Mouse (Mus musculus) liver, embryonic 11.5 days (tissue): ENCODE results near the gene Lnx1. TPM values are rescaled to one million over a fixed set of nuclear protein-coding genes. Genes with fewer than 3 reads are reported as not detected.

Source experiments
- ATAC-seq: fragments of 200-750 bp; cut with Nextera tagmentation; replicated peaks from 2 replicates; pipeline ENCODE4 v1.8.0; 2017; ENCODE audit warnings: moderate number of reproducible peaks, mild to moderate bottlenecking, moderate TSS enrichment, moderate library complexity; ENCODE audit not compliant: low FRiP score
- DNase-seq: peaks from one replicate; pipeline ENCODE4 v3.0.0-alpha.2; 2017; ENCODE audit warnings: low spot score
- H3K27ac ChIP-seq: fragments of 300-500 bp; sonication (generic); 2 replicates; pipeline ENCODE4 v1.5.1; 2014; ENCODE audit warnings: mild to moderate bottlenecking, low read depth, low read length, control low read depth
- H3K27me3 ChIP-seq: fragments of 300-500 bp; sonication (generic); replicated peaks from 2 replicates; pipeline ENCODE4 v1.6.1; 2014; ENCODE audit warnings: low read length, mixed read lengths; ENCODE audit not compliant: control insufficient read depth, insufficient read depth
- H3K36me3 ChIP-seq: fragments of 300-500 bp; sonication (generic); 2 replicates; pipeline ENCODE4 v1.6.1; 2014; ENCODE audit warnings: mild to moderate bottlenecking, low read length, moderate library complexity, mixed read lengths; ENCODE audit not compliant: control insufficient read depth, insufficient read depth
- H3K4me1 ChIP-seq: fragments of 300-500 bp; sonication (generic); replicated peaks from 2 replicates; pipeline ENCODE4 v1.6.1; 2014; ENCODE audit warnings: low read length, mixed read lengths; ENCODE audit not compliant: control insufficient read depth, insufficient read depth
- H3K4me2 ChIP-seq: fragments of 300-500 bp; sonication (generic); 2 replicates; pipeline ENCODE4 v1.6.1; 2014; ENCODE audit warnings: mild to moderate bottlenecking, control low read depth, moderate library complexity
- H3K4me3 ChIP-seq: fragments of 300-500 bp; sonication (generic); 2 replicates; pipeline ENCODE4 v1.5.1; 2014; ENCODE audit warnings: low read depth, low read length, control low read depth
- H3K9ac ChIP-seq: fragments of 300-500 bp; sonication (generic); 2 replicates; pipeline ENCODE4 v1.6.1; 2014; ENCODE audit warnings: low read depth, low read length, control low read depth
- H3K9me3 ChIP-seq: fragments of 300-500 bp; sonication (generic); 2 replicates; pipeline ENCODE4 v1.6.1; 2016; ENCODE audit warnings: low read length, inconsistent platforms, mixed read lengths; ENCODE audit not compliant: control insufficient read depth
- WGBS: fragments of 180-500 bp; shearing (Covaris S2); extraction: QIAGEN DNeasy Blood & Tissue Kit; methylation state at CpG from one replicate; pipeline ENCODE4 v1.1.7; 2014; 5-methylcytosine and 5-hydroxymethylcytosine counted together
- polyA plus RNA-seq: library from polyadenylated mRNA; unstranded; fragments of >200 nt; fragmentation: Nextera tagmentation; extraction: Ambion mirVana; gene quantifications from 2 replicates; pipeline ENCODE4 v1.2.1, GENCODE M21; 2014

Lnx1 gene
- polyA plus RNA-seq, 1 experiment from 2014 or later: 0.52 TPM

DNA sequence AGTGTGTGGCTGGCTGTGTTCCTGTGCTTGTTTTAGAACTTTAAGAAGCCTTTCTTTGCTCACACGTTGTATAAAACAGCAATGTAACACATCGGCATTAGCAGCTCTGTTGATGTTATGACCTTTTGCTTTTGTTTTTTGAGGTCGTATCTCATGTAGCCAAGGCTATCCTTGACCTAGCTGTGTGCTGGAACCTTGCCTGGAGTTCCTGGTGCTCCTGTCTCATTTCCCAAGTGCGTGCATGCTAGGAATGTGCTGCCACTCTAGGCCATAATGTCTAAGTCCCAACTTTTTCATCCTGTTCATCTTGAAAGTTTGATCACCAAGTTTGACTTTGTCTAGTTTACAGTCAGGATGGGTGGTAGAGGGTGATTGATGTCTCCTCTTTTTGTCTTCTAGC is 157.1 kb downstream of the Lnx1 start:
- H3K27ac ChIP-seq: no peak overlapping the region
- H3K36me3 ChIP-seq: peaks cover 17% of the 10 kb centered on the region
- H3K27me3 ChIP-seq: no peaks in the 10 kb centered on the region
- H3K4me3 ChIP-seq: no peak overlapping the region
- no peaks in the 10 kb centered on the region for H3K4me1 ChIP-seq
- H3K4me2 ChIP-seq: no peak overlapping the region
- DNase-seq (no peak), ATAC-seq (no peak)
- WGBS: 95% methylated on average over 4 of the region's 4 CpGs
- no peaks in the 10 kb centered on the region for H3K9me3 ChIP-seq
- H3K9ac ChIP-seq: no peak overlapping the region

Other genes starting within 250 kb of the Lnx1 start
- gene Scfd2, start 171.2 kb downstream of the Lnx1 start, polyA plus RNA-seq: 20.7 and 21.8 TPM in 2 replicates
- 83.8 and 88.7 TPM in 2 replicates for gene Fip1l1, start 167.5 kb downstream of the Lnx1 start, polyA plus RNA-seq